Mouse (Mus musculus) granulocyte monocyte progenitor cell, adult 5-6 weeks (primary cell): ENCODE data around the gene Zfhx3. TPM values are rescaled to one million over a fixed set of nuclear protein-coding genes. Genes with fewer than 3 reads are reported as not detected.

Experiments used
- ATAC-seq: replicated peaks from 2 replicates; pipeline ENCODE4 v1.8.0; 2016; ENCODE audit warnings: mild to moderate bottlenecking, moderate TSS enrichment, inconsistent platforms; ENCODE audit not compliant: poor library complexity, severe bottlenecking
- total RNA-seq, 2 experiments: library from RNA; stranded (forward) in 1 of 2; stranded (reverse) in 1 of 2; fragments of 200-712, 200-1000 nt in 1 of 2; fragments of >200 nt in 1 of 2; fragmentation: Nextera tagmentation in 1 of 2; gene quantifications; 2 replicates each; pipeline ENCODE4 v1.2.3; 2014 to 2017

The Zfhx3 gene
- total RNA-seq, 2 experiments from 2014 or later: 0.31 to 0.41 TPM

- ATAC-seq: no peak
Measured at GRCm38 (mm10) chr8:108011516-108011915, 69.1 kb downstream of the Zfhx3 start.

GRCm38 (mm10) chr8:108017727-108018126 lies 75.3 kb downstream of the Zfhx3 start:
- ATAC-seq: no peak

DNA sequence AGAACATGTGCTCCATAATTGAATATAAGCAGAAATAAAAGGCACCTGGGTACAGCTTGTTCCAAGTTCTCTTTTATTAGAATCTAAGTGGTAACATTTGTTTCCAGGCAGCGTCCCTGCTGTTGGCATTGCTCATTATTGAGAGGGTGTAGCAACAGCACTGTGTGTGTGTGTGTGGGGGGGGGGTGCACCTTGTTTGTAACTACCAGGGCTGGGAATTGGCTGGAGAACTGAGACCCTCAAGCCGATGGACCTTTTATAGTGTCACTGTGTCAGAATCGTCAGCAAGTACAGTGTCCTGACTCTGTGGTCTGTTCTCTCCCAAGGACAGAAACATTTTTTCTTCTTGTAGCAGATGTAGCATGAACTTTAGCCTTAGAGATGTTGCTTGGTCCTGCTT lies 77.2 kb downstream of the Zfhx3 start:
- no peak for ATAC-seq

- ATAC-seq: no peak
Measured at GRCm38 (mm10) chr8:108022404-108022803, 80.0 kb downstream of the Zfhx3 start.

DNA sequence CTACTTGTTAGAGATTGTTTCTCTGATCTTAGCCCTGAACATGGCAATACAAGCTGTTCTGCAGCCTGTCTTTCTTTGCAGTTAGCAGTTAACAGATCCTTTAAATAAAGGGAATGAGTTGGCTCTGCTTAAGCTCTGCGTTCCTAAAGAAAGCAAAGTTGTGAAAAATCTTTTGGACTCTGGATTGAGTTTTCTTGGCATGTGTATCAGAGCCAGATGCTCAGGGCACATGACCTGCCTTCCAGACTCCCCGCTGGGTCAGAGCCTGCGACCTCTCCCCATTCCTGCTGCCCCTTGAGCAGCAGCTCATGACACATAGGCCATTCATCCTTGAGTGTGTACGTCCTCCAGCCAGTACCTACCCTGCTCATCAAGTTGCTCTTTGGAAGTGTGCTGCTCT lies 81.9 kb downstream of the Zfhx3 start:
- no peak for ATAC-seq

DNA sequence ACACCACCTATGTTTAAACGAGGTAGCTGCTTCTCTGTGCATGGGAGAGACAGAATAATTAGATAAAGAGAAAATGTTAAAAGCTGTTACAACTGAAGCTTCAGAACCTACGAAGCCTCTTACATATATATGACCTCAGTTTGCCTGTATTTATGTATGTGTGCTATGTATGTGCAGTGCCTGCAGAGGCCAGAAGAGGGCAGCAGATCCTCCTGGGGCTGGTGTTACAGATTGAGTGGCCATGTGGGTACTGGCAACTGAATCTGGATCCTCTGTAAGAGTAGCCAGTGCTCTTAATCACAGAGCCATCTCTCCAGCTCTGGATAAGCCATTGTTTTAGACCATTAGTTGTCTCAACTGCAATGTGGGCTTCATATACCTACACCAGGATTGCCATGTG lies 82.8 kb downstream of the Zfhx3 start:
- no peak for ATAC-seq

GRCm38 (mm10) chr8:108026557-108027440 lies 84.4 kb downstream of the Zfhx3 start:
- ATAC-seq: no peak

GRCm38 (mm10) chr8:108027561-108028025 lies 85.1 kb downstream of the Zfhx3 start:
- ATAC-seq: no peak

GRCm38 (mm10) chr8:108028440-108028839 lies 86.0 kb downstream of the Zfhx3 start:
- ATAC-seq: no peak

- ATAC-seq: no peak
Measured at GRCm38 (mm10) chr8:108031159-108031558, 88.7 kb downstream of the Zfhx3 start.

DNA sequence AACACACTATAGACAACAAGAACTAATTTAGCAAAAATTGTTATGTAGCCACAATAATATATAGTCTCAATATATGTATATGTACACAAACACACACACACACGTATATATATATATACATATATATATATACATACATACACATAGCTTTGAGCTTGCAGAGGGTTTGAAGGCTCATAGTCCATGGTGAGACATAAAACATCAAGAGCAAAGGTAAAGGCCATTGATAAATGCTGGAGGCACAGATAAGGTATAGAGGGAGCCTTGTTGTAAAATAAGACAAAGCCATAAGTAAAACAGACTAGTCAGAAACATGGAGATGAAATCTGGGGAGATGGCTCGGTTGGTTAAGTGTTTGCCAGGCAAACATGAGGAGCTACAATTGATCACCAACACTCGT lies 91.6 kb downstream of the Zfhx3 start:
- no peak for ATAC-seq

- no peak for ATAC-seq
Measured at GRCm38 (mm10) chr8:108034726-108035125, 92.3 kb downstream of the Zfhx3 start.

DNA sequence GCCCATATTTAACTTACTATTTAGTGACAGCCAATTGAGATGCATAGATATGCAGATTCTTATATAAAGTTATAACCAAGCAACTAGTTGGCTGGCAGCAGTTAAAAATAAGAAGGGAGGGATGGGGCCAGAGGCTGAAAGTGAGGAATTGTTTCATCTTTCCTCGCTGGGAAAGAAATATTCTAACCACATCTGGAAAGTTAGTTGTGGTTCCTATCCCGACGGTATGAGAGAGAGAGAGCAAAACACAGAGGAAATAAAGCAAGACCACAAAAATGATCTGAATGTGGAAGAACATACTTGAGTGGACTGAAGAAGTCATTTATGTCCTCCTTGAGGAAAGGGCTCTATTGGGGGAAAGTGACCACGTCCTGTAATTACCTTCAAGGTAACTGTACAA lies 101.2 kb downstream of the Zfhx3 start:
- no peak for ATAC-seq

DNA sequence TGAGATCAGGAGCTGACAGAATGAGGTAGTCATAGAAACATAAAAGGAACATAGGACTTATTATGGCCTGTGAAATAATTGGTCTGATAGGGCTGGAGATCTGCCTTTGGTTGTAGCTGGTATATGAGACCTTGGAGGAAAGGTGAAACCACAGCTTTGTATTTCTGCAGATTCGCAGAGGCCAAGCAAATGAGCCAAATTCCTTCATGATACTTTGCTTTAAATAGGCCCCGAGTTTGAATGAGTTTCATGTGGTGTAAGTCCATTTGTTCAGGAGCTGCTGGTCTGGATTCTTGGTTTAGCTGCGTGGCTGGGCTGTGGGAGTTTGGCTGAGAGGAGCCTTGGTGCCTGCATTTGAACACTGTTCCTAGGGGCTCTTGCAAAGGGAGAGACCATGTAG lies 101.7 kb downstream of the Zfhx3 start:
- ATAC-seq: no peak

- no peak for ATAC-seq
Measured at GRCm38 (mm10) chr8:108056241-108056640, 113.8 kb downstream of the Zfhx3 start.

DNA sequence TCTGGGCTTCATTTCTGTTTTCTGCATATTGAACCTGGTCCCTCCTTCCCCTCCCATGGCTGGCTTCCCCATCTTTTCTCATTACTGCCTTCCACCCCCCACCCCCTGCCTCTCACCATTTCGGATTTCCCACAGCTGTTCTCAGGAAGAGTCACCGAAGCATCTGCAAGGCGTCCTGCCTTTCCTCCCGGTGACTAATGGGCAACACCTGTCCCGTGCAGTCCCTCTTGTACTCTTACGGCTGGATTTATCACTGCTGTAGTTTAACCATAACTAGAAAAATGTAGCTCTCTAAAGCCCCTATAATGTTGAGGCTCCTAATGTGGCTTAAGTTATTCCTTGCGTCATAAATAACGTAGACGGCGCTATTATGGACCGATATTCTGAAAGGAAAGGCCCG lies 119.5 kb downstream of the Zfhx3 start:
- ATAC-seq: no peak

GRCm38 (mm10) chr8:108067111-108067510 lies 124.7 kb downstream of the Zfhx3 start:
- no peak for ATAC-seq

GRCm38 (mm10) chr8:108068195-108068594 lies 125.8 kb downstream of the Zfhx3 start:
- no peak for ATAC-seq

- no peak for ATAC-seq
Measured at GRCm38 (mm10) chr8:108070438-108070837, 128.0 kb downstream of the Zfhx3 start.

DNA sequence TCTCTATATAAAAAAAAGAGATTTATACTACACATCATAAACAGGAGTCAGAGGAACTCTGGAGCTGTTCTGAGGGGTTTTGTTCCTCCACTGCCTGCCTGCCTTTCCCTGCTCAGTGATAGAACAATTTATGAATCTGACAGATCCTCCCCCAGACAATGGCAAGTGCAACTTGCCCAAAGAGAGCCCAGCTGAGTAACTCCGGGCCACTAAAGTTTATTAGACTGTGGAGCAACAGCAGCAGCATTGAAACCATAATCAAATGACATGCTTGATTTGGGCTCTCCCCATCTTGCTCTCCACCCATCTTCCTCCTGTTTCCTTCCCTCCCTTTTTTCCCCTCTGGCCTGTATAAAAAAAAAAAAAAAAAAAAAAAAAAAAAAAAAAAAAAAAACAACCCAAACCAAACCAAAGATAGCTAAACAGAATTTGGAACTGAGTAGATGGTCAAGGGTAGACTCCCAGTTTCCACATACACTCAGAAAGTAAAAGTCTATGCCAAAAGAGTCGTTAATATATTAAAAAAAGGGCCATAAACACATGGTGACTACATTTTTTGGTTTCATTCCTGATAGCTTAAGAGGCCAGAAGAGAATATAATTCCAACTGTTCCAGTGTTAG lies 129.8 kb downstream of the Zfhx3 start:
- no peak for ATAC-seq

- ATAC-seq: no peak; the same call in 1 of the 2 replicates
Measured at GRCm38 (mm10) chr8:108072853-108073252, 130.4 kb downstream of the Zfhx3 start.

DNA sequence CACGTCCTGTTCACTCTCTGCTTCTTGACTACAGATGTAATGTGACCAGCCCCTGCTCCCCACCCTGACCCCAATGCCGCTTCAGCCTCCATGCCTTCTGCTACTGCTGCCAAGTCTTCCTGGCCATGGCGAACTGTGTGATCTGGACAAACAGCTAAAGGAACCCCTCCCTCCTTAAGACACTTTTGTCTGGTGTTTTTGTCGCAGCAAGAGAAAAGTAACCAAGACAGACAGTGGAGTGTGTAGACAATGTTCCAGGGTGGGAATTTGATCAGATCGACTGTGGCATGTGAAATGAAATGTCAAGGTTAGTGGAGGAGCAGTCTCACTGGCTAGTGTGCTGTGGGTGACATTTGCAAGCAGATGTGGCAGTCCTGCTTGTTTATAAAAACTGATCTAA lies 132.7 kb downstream of the Zfhx3 start:
- no peak for ATAC-seq
